Mouse (Mus musculus): ENCODE results near the gene Abca5. TPM values are rescaled to one million over a fixed set of nuclear protein-coding genes. Genes with fewer than 3 reads are reported as not detected.
A peak's percentile ranks its signal among the peaks of the same experiment; 100 is the strongest.

Gene Abca5
- total RNA-seq, 2 experiments from 2014 or later: 31.1 to 32.0 TPM

DNA sequence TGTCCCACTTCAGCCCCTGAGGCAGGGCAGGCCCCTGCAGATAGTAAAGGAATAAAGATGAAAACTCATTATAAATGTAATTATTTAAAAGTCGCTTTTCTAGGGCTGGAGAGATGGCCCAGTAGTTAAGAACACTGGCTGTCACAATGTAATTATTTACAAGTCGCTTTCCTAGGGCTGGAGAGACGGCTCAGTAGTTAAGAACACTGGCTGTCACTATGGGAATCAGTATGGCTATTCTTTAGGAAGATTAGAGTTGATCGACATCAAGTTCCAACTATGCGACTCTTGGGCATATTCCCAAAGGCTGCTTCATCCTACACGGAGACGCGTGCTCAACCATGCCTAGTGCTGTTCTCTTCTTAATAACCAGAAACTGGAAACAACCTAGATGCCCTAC, 15.2 kb downstream of the Abca5 start:
- no peak for DNase-seq (ENCODE audit: extremely low spot score in 1 of 2, low spot score in 2 of 2)
- intact Hi-C loops (cut with DNase I): no loop called here

DNA sequence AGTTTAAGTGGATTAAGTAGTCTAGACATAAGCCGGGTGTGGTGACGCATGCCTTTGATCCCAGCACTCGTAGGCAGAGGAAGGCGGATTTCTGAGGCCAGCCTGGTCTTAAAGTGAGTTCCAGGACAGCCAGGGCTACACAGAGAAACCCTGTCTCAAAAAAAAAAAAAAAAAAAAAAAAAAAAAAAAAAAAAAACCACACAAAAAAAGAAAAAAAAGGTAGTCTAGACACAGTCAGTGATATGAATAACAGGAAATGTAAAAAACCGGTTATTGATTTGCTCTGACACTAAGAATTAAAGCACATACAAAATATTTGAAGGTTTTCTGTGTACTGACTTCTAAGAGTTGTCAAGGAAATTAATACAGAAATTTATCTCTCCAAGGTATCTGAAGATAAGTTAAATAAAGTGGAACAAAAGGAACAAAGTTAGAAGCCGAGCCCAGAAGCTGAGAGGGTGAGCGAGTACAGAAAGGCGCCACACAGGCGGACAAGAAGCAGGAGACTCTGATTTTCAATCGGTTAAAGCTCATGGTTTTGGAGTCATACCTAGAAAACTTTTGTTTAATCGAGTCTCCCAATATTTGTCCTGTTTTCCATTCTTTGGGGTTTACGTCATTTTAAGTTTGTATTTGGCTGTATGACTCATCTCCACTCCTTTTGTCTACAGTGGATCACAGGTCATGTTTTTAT, 30.9 kb downstream of the Abca5 start:
- no peak for DNase-seq (ENCODE audit: extremely low spot score in 1 of 2, low spot score in 2 of 2)
- intact Hi-C loops (cut with DNase I): no loop called here

DNA sequence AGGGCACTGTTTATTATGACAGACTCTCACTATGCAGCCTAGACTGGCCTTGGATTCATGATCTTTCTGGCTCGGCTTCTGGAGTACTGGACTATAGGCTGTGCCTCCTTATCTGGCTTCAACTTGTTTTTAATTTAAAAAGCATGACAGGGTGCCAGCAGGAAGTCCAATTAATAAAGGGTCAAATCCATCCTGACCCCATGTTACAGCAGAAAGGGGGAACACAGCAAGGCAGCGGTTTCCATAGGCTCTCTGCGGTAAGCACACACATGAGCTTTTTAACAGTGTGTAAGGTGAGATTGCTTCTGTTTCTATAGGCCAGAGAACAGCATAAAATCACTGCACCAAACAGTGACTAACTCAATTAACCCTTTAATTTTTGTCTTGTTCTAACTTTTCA, 34.1 kb downstream of the Abca5 start:
- no peak for DNase-seq (ENCODE audit: extremely low spot score in 1 of 2, low spot score in 2 of 2)
- intact Hi-C loops (cut with DNase I): no loop called here

DNA sequence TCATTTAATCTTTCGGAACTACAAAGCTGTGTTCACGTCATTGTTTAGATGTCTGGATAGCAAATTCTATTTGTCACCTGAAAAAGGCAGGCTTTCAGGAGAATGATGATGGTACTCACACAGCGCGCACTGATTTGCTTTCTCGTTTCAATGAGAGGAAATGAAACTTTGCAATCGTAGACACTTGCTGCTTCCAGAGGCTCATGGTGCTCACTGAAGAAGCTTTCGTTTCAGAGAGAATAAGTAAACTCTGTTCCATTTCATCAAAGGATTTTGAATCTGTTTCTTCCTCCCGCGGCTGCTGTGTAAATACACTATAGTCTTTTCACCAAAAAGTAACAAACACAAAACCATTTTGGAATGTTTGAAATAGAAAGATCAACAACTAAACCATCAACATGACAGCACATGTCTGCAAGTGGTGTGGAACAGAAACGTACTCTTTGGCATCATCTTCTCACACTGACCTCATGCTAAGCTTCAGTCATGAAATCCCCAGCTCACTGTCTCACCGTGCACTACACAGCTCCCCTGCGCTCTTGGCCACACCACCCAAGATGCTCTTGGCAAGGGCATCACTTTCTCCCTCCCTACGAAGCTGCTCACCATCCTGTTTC, 39.5 kb downstream of the Abca5 start:
- intact Hi-C loops (cut with DNase I): no loop called here
- DNase-seq (ENCODE audit: extremely low spot score in 1 of 2, low spot score in 2 of 2): no peak

DNA sequence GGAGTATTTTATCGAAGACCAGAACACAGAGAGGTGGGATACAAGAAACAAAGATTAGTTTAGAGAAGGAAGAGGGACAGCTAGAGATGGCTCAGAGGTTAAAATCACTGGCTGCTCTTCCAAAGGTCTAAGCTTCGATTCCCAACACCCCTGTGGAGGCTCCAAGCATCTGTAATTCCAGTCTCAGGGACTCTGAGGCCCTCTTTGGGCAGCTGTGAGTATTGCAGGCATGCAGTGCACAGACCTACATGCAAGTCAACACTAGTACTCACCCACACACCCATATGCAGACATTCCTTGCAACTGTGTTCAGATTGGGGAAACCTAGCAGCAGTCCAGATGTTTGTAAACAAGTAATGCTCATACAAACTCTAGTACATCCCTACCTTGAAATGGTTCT, 46.9 kb downstream of the Abca5 start:
- intact Hi-C loops (cut with DNase I): no loop called here
- no peak for DNase-seq (ENCODE audit: extremely low spot score in 1 of 2, low spot score in 2 of 2)

DNA sequence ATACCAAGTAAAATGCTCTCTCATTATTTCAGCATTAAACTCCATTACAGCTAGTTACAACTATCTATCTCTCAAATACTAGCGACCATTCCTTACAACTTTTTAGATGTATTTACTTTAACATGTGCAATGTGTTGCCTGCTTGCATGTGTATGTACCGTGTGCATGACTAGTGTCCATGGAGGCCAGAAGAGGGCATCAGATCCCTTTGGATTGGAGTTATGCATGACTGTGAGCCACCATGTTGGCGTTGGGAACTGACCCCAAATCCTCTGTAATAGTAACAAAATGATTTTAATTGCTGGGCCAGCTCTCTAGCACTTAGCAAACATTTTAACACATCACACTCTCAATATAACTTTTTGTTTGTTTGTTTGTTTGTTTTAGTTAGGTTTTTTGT, 49.1 kb downstream of the Abca5 start:
- intact Hi-C loops (cut with DNase I): no loop called here
- no peak for DNase-seq (ENCODE audit: extremely low spot score in 1 of 2, low spot score in 2 of 2)

DNA sequence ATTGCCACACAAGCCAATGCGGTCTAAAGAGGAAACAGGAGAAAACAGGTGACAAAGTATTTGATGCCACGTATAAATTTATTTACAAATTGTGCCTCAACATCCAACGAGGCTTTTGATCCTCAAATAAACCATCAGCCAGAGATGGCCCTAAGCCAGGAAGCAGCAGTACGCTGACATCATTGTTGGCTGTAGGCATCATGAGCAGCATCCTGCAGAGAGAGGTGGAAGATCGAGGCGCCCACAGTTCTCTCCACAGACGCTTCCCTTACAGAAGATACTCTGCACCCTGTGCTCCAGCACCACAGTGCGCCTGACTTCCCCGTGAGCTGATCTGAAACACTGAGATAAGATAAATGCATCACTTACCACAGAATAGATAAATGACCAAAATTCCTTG, 49.8 kb downstream of the Abca5 start:
- intact Hi-C loops (cut with DNase I): no loop called here
- peak in 1 of 2 experiments; percentile 25 for DNase-seq (ENCODE audit: extremely low spot score in 1 of 2, low spot score in 2 of 2)

DNA sequence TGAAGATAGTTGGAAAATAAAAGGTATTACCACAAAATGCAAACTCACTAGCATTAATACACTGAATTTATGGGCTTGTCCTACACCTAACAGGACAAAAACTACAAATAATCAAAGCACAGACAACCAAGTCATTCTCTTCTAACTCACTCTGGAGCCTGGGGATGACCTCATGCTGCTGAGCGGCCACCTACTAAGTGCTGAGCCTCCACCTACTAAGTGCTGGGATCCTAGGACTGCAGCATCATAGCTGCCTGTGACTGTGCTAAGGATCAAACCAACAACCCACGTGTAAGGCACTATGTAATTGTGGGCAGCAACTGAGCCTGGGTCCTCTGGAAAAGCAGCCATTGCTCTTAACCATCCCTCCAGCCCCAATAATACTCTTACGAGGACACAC, 51.2 kb downstream of the Abca5 start:
- intact Hi-C loops (cut with DNase I): no loop called here
- DNase-seq (ENCODE audit: extremely low spot score in 1 of 2, low spot score in 2 of 2): no peak

DNA sequence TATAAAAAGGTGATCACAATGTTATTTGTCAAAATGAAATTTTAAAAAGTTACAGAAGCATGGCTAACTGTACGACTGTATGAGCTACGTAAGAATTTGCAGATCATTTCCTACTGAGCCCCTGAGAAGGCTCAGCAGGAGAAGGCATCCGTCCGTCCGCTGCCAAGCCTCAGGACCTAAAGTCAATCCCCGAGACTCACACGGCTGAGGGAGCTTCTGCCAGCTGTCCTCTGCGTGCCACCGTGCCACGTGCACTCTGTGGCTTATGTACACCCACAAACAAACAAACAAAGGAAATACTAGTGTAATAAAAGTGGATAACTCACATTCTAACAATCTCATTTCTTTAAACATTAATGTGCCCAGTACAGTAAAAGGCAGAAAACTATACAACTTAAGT, 52.7 kb downstream of the Abca5 start:
- intact Hi-C loops (cut with DNase I): no loop called here
- DNase-seq (ENCODE audit: extremely low spot score in 1 of 2, low spot score in 2 of 2): no peak

DNA sequence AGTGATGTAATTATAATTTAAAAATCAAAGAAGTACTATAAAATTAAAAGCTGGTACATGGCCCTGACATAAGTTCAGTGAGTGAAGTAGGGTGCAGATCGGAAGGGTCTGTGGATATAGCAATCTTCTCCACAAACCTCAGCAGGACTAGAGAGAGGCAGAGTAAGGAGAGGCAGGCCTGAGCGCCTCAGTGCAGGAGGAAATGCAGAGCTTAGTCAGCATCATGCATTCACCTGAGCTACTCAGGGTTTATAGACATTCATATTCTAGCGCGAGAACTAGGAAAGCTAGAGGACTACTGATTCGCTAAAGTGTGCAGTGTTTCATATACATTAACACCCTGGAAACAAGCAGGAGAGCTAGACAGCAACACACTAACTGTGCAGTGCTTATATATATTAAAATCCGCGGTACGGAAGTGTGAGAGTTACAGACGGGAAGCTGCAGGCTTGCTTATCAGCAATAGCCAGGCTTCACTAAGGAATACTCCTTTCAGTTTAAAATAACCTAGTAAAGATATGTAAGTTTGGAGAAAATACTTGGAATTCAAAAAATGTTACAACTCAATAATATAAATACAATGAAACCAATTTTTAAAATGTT, 53.2 kb downstream of the Abca5 start:
- intact Hi-C loops (cut with DNase I): no loop called here
- DNase-seq (ENCODE audit: extremely low spot score in 1 of 2, low spot score in 2 of 2): no peak

DNA sequence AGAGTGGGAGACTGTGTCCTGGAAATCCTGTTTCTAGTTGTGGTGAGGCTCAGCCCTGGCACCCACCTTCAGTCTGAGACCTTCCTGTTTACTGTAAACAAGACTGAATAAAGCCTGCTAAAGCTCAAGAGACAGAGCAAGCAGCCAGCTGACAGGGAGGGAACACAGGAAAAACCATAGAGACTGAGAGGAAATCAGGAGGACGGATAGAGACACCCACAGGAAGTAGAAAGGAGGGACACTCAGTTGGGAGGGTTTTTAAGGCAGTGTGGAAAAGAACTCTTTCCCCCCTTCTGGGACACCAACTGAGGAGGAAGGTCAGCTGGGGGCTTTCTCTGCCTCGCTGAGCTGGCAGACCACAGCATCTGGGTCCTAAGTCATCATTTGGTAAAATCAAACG, 62.7 kb downstream of the Abca5 start:
- intact Hi-C loops (cut with DNase I): loop anchor here (10.0 kb wide), 2 partner anchors 320 to 620 kb away; no protein-coding TSS in a partner anchor

DNA sequence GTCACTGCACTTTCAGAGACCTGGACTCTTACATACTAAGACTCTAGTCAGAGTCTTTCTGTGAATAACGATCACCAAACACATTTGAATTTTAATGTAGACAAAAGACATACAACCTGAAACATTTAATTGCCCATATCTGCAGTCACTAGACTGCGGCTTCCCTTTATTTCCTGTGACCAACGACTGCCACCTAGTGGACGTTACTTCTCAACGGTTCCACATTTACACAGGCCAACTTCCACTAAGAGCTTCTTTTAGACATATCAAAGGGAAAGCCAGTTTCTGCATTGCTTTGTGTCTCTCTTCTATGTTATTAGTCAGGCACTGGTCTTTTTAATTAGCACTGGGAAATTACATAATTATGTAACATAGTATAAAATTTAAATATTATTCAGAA, 65.8 kb downstream of the Abca5 start:
- intact Hi-C loops (cut with DNase I): loop anchor here (10.0 kb wide), 2 partner anchors 317 to 617 kb away; no protein-coding TSS in a partner anchor

More for the DNA sequence above, 62.7 kb downstream of the Abca5 start:
- DNase-seq (ENCODE audit: extremely low spot score in 1 of 2, low spot score in 2 of 2): no peak

DNA sequence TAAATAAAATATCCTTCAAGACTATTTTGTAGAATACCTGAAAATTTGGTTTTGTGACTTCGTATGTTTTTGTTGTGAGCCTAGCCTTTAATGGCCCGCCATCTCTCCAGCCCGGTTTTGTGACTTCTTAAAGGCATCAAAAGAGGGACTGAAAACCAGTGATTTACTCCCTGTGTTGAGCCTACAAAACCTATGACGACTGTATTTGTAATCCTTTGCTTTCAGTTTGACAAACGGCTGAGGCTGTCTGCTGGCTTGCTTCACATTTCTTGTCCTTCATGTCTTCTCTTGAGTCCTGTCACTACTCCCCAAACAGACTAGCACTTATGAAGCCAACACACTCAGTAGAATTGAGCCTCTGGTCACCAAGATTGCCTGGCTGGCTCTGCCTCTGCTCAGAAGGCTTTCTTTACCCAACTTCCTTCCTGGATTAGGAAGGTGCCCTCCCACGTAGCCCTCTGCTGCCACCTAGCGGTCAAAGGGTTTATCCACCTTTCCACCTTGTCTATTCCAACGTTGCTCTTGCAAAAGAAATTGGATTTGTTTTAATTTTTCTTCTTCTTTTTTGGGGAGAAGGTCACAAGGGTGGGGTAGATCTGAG, 69.2 kb downstream of the Abca5 start:
- DNase-seq (ENCODE audit: extremely low spot score in 1 of 2, low spot score in 2 of 2): peak; percentile 72 to 91
- intact Hi-C loops (cut with DNase I): loop anchor here (1.0 kb wide), 1 partner anchor 395 kb away; no protein-coding TSS in a partner anchor

More for the DNA sequence above, 65.8 kb downstream of the Abca5 start:
- peak; percentile 49 to 57 for DNase-seq (ENCODE audit: extremely low spot score in 1 of 2, low spot score in 2 of 2)

DNA sequence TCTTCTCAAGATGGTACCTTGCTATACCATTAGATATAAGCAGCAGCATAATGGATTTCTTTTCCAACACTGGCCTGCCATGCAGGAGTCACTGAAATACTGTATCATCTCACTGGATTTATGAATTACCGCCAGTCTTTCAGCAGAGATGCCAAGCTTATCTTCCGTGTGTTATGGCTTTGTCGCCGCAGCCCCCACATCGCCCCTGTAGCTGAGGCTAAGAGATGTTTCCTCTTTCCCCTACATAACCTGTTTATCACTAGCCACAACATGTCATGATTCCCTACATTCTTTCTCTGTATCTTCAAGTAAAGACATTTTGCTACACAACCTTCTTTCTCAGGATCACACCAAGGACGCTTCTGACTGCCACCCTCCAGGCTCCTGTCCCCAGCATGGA, 70.3 kb downstream of the Abca5 start:
- intact Hi-C loops (cut with DNase I): no loop called here
- DNase-seq (ENCODE audit: extremely low spot score in 1 of 2, low spot score in 2 of 2): no peak

DNA sequence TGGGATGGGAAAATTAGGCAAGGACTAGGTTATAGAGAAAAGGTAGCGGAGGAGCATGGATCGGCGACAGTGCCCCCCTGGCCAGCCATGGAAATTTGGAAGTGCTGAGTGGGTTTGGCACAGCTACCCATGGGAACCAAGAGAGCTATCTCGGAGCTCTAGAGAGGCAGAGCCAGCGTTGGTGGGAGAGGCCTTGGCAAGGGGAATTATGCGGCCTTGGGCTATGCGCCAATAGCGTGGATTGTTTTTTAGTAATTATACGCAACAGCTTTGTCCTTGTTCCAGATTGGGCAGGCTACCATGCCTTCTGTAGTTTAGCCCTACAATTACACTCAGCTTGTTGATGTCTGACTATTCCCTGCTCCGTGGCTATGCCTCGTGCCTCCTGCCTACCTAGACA, 70.8 kb downstream of the Abca5 start:
- DNase-seq (ENCODE audit: extremely low spot score in 1 of 2, low spot score in 2 of 2): no peak
- intact Hi-C loops (cut with DNase I): no loop called here

DNA sequence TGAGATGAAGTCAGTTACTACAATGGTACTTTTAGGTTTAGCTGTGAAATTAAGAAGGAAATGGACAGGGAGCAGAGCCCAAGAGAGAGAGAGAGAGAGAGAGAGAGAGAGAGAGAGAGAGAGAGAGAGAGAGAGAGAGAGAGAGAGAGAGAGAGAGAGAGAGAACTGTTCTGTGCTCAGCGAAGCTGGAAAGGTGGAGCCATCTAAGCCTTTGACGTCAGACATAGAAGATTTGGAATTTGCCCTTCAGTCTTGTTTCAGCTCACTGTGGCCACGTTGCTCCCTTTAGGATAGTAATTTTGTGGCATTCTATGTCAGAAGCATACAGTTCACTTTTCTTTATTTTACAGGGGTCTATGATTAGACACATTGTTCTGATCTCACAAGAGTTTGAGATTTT, 75.6 kb downstream of the Abca5 start:
- intact Hi-C loops (cut with DNase I): no loop called here

DNA sequence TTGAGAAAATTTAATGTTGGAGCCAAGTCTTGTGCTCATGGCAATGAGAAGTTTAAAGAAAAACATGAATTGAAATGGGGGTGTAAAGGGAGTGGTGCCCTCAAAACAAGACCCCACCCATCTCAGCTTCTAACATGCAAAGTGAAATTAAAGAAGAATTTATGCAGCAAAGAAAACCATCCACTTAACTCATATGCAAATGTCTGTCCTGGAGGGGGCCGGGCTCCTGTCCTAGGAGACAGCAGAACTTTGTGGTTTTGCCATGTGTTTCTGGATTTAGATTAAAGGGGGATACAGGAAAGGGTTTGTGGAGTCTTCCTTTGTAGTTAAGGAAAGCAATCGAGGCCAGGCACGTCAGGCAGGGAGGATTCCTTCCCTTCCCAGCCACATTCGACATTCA, 79.6 kb downstream of the Abca5 start:
- no peak for DNase-seq (ENCODE audit: extremely low spot score in 1 of 2, low spot score in 2 of 2)
- intact Hi-C loops (cut with DNase I): no loop called here

More for the DNA sequence above, 75.6 kb downstream of the Abca5 start:
- no peak for DNase-seq (ENCODE audit: extremely low spot score in 1 of 2, low spot score in 2 of 2)

DNA sequence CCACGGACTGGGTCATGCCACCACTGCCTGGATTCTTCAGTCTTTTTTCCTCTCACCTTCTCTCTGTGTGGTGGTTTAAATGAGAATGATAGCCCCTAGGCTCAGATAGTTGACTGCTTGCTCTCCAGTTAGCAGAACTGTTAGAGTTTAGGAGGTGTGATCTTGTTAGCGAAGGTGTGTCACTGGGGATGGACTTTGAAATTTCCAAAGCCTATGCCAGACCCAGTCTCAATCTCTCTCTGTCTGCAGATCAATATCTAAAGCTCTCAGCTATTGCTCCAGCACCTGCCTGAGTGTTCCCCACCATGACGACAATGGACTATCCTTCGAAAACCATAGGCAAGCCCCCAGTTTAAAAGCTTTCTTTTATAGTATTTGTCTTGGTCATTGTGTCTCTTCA, 80.5 kb downstream of the Abca5 start:
- intact Hi-C loops (cut with DNase I): no loop called here
- no peak for DNase-seq (ENCODE audit: extremely low spot score in 1 of 2, low spot score in 2 of 2)

DNA sequence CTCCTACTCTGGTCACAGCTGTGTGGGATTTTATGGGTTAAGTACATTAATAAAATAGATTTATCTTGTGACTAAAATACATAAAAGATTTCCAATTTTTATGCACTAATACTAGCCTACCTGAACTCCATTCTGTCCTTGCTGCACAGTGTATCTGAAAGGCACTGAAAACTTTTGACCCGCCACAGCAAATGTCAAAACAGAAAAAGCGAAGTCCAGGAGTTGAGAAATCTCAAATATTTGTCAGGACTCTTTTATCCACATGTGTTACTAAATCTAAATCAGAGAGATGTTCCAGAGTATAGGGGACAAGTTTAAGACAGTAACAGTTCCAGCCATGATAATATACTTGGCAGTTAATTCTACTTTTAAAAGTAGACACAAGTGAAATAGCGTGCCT, 85.3 kb downstream of the Abca5 start:
- intact Hi-C loops (cut with DNase I): no loop called here
- DNase-seq (ENCODE audit: extremely low spot score in 1 of 2, low spot score in 2 of 2): no peak

DNA sequence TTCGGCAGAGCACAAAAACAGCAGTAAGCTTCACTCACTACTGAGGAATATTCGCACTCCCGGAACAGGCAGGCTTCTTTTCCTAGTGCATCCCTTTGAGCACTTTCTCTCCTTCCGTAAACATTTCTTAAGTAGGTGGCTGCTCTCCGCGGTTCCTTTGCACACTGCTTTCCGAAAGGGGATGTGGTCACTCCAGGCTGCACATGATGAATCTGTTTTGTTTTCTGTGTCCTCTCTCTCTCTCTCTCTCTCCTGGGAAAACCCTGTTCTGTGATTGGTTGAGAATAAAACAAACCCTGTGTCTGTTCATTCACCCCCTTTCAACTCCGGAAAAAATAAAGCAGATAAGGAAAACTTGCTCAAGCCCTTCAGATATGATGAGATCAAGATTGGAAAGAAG, 86.0 kb downstream of the Abca5 start, which contains the start of gene Abca6:
Abca6 (minus strand) TSS at position 243 of the 400 bp plus-strand sequence.
- intact Hi-C loops (cut with DNase I): no loop called here
- DNase-seq (ENCODE audit: extremely low spot score in 1 of 2, low spot score in 2 of 2): no peak

All from left cerebral cortex, postnatal 10 days (tissue).